Mouse (Mus musculus) cerebellum, adult 2 months (tissue): ENCODE measurements around the gene Epha3. TPM values are rescaled to one million over a fixed set of nuclear protein-coding genes. Genes with fewer than 3 reads are reported as not detected.

Experiments used
- DNase-seq, 2 experiments: peaks; one replicate each; pipeline ENCODE4 v3.0.0; 2021
- H3K27ac ChIP-seq: fragments of 200-500 bp; 2 replicates; pipeline ENCODE4 v1.5.1; 2012; ENCODE audit warnings: low read length, control low read depth, inconsistent platforms; ENCODE audit not compliant: insufficient read depth
- H3K27me3 ChIP-seq: fragments of 200-500 bp; 2 replicates; pipeline ENCODE4 v1.6.1; 2012; ENCODE audit warnings: inconsistent platforms, mild to moderate bottlenecking, low read length, moderate library complexity; ENCODE audit not compliant: control insufficient read depth, insufficient read depth
- H3K4me1 ChIP-seq: fragments of 200-500 bp; 2 replicates; pipeline ENCODE4 v1.6.1; 2011; ENCODE audit warnings: low read length; ENCODE audit not compliant: control insufficient read depth, insufficient read depth
- H3K4me3 ChIP-seq: fragments of 200-500 bp; replicated peaks from 2 replicates; pipeline ENCODE3; 2011; ENCODE audit warnings: mild to moderate bottlenecking, low read depth, low read length, control low read depth; ENCODE audit not compliant: insufficient read depth
- CTCF ChIP-seq: fragments of 200-500 bp; IDR thresholded peaks from 2 replicates; pipeline ENCODE4 v1.5.1; 2011; ENCODE audit warnings: low read depth, mild to moderate bottlenecking, control low read depth, low read length, moderate library complexity, borderline replicate concordance; ENCODE audit not compliant: insufficient read depth
- POLR2A ChIP-seq: fragments of 200-500 bp; IDR thresholded peaks from 2 replicates; pipeline ENCODE4 v1.6.1; 2011; ENCODE audit warnings: low read length, control low read depth, borderline replicate concordance; ENCODE audit not compliant: insufficient read depth
- WGBS: fragments of 180-500 bp; shearing (Covaris S2); methylation state at CpG from one replicate; pipeline ENCODE4 v1.1.7; 2018; 5-methylcytosine and 5-hydroxymethylcytosine counted together
- polyA plus RNA-seq: library from polyadenylated mRNA; depleted of rRNA; stranded (reverse); fragments of >200 nt; gene quantifications from 2 replicates; pipeline ENCODE4 v1.2.3, GENCODE M21; 2012

The Epha3 gene
- polyA plus RNA-seq, 1 experiment = 5.3 TPM

DNA sequence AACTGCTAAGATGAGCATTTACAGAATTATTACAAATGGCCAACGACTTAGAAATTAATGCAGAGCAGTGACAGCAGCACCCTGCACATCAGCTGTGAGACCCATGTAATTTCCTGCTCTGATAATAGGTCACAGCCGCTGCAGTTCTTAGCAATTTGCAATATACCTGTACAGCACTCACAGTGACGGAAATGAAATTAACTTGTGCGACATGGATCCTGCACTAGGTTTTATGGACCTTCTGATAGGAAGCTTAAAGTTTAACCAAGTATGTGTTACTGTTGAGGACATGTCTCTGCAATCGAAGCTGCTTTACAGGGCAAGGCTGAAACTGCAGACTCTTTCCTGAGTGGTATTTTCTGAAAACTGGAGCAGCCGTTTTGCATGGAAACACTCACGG is 80.4 kb downstream of the Epha3 start:
- Histone ChIP-seq H3K27ac (no peak overlapping the region), H3K4me3 (no peak overlapping the region), H3K27me3 (no peaks in the 10 kb centered on the region), H3K4me1 (no peaks in the 10 kb centered on the region)
- 89% methylated on average over 7 of the region's 7 CpGs for WGBS
- DNase-seq = no peak
- TF ChIP-seq CTCF = no peak
- no peak for TF ChIP-seq POLR2A

GRCm38 (mm10) chr16:63782101-63782500 is 81.9 kb downstream of the Epha3 start:
- H3K27ac ChIP-seq = no peak overlapping the region

GRCm38 (mm10) chr16:63780151-63780550 is 83.8 kb downstream of the Epha3 start:
- 83% methylated on average over 5 of the region's 5 CpGs for WGBS
- no peaks in the 10 kb centered on the region for H3K27me3 ChIP-seq
- no peak overlapping the region for H3K27ac ChIP-seq
- H3K4me3 ChIP-seq = no peak overlapping the region
- TF ChIP-seq POLR2A (no peak), CTCF (no peak)
- DNase-seq = no peak
- no peaks in the 10 kb centered on the region for H3K4me1 ChIP-seq

More at GRCm38 (mm10) chr16:63782101-63782500, 81.9 kb downstream of the Epha3 start:
- H3K4me1 ChIP-seq = no peaks in the 10 kb centered on the region
- WGBS = 41% methylated on average over 1 of the region's 1 CpGs
- no peak for DNase-seq
- H3K27me3 ChIP-seq = no peaks in the 10 kb centered on the region
- TF ChIP-seq POLR2A (no peak), CTCF (no peak)
- no peak overlapping the region for H3K4me3 ChIP-seq

- Histone ChIP-seq H3K27ac (no peak overlapping the region), H3K4me3 (no peak overlapping the region), H3K4me1 (no peaks in the 10 kb centered on the region), H3K27me3 (no peaks in the 10 kb centered on the region)
- no peak for DNase-seq
- no peak for TF ChIP-seq POLR2A
- TF ChIP-seq CTCF = no peak
- 22% methylated on average over 1 of the region's 1 CpGs for WGBS
Observed at GRCm38 (mm10) chr16:63777811-63778210, 86.2 kb downstream of the Epha3 start.

DNA sequence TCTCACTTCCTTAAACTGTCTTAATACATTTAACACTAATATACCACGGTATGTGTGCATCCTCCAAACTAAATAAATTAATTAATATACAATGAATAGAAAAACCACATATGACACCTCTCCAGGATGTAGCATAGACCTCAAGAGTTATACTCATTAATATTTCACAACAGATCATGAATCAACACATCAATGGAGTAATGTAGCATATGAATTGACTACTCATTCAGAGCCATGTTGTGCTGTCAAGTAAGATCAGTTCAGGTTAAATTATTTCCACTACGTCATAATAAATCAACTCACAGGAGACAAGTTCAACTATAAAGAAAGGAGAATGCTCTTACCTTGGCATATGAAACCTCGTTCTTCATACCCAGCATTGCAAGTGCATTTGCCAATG is 91.4 kb downstream of the Epha3 start:
- H3K27me3 ChIP-seq = no peaks in the 10 kb centered on the region
- no peak for TF ChIP-seq CTCF
- TF ChIP-seq POLR2A = no peak
- WGBS = 81% methylated on average over 3 of the region's 3 CpGs
- no peak for DNase-seq
- no peak overlapping the region for H3K27ac ChIP-seq
- no peaks in the 10 kb centered on the region for H3K4me1 ChIP-seq
- no peak overlapping the region for H3K4me3 ChIP-seq

DNA sequence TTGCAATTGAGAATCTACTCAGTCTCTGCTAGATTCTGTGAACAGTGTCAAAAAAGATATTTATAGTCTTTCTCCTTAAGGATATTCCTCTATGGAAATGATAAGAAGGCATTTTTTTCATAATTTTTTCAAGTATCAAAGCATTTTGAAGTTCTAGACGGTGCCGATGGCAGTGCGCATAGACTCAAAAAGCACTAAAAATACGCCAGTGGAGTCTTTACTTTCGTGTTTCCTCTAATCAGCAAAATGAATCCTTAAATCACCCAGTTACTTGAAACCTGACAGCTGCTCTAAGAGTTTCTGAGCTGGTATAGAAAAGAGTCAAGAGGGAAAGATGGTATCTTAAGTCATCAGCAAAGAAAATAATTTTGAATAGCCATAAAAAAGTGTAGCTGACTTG is 96.4 kb downstream of the Epha3 start:
- Histone ChIP-seq H3K4me1 (no peaks in the 10 kb centered on the region; the same call in 1 of the 2 replicates), H3K4me3 (no peak overlapping the region), H3K27me3 (no peaks in the 10 kb centered on the region), H3K27ac (no peak overlapping the region)
- no peak for DNase-seq
- WGBS = 94% methylated on average over 5 of the region's 5 CpGs
- no peak for TF ChIP-seq POLR2A
- TF ChIP-seq CTCF = no peak

- H3K4me3 ChIP-seq = no peak overlapping the region
- no peaks in the 10 kb centered on the region for H3K27me3 ChIP-seq
- DNase-seq = no peak
- H3K27ac ChIP-seq = no peak overlapping the region
- peaks cover 2% of the 10 kb centered on the region; the same call in 1 of the 2 replicates for H3K4me1 ChIP-seq
- TF ChIP-seq CTCF = no peak
- TF ChIP-seq POLR2A = no peak
- WGBS = 52% methylated on average over 4 of the region's 4 CpGs
Observed at GRCm38 (mm10) chr16:63761177-63761576, 102.8 kb downstream of the Epha3 start.

GRCm38 (mm10) chr16:63760112-63760511 is 103.9 kb downstream of the Epha3 start:
- 20% methylated on average over 2 of the region's 2 CpGs for WGBS
- DNase-seq = no peak

GRCm38 (mm10) chr16:63753052-63753451 is 110.9 kb downstream of the Epha3 start:
- 26% methylated on average over 3 of the region's 3 CpGs for WGBS
- no peak for DNase-seq
- Histone ChIP-seq H3K4me3 (no peak overlapping the region), H3K27me3 (no peaks in the 10 kb centered on the region), H3K27ac (no peak overlapping the region), H3K4me1 (no peaks in the 10 kb centered on the region; the same call in 1 of the 2 replicates)
- no peak for TF ChIP-seq POLR2A
- TF ChIP-seq CTCF = no peak

More at GRCm38 (mm10) chr16:63760112-63760511, 103.9 kb downstream of the Epha3 start:
- TF ChIP-seq POLR2A (no peak), CTCF (no peak)
- Histone ChIP-seq H3K4me3 (no peak overlapping the region), H3K4me1 (peaks cover 2% of the 10 kb centered on the region; the same call in 1 of the 2 replicates), H3K27ac (no peak overlapping the region), H3K27me3 (no peaks in the 10 kb centered on the region)
